Mouse (Mus musculus) forebrain, embryonic 14.5 days (tissue): Measurements from ENCODE around the gene Msi2. TPM values are rescaled to one million over a fixed set of nuclear protein-coding genes. Genes with fewer than 3 reads are reported as not detected.

Source experiments
- ATAC-seq: fragments of 200-750 bp; cut with Nextera tagmentation; 2 replicates; pipeline ENCODE4 v1.8.0; 2017; ENCODE audit warnings: mild to moderate bottlenecking, moderate library complexity
- DNase-seq: peaks from one replicate; pipeline ENCODE4 v3.0.0-alpha.2; 2015; ENCODE audit warnings: low spot score
- H3K27ac ChIP-seq: fragments of 300-500 bp; sonication (generic); 2 replicates; pipeline ENCODE4 v1.5.1; 2014; ENCODE audit warnings: low read depth, mild to moderate bottlenecking, control low read depth, low read length, moderate library complexity
- H3K27me3 ChIP-seq: fragments of 300-500 bp; sonication (generic); replicated peaks from 2 replicates; pipeline ENCODE4 v1.6.1; 2014; ENCODE audit warnings: low read length, control low read depth, mixed read lengths; ENCODE audit not compliant: control insufficient read depth, insufficient read depth
- H3K36me3 ChIP-seq: fragments of 300-500 bp; sonication (generic); 2 replicates; pipeline ENCODE4 v1.6.1; 2014; ENCODE audit warnings: low read length, control low read depth; ENCODE audit not compliant: control insufficient read depth, insufficient read depth
- H3K4me1 ChIP-seq: fragments of 300-500 bp; sonication (generic); 2 replicates; pipeline ENCODE4 v1.6.1; 2014; ENCODE audit warnings: antibody characterized with exemption, low read length, control low read depth; ENCODE audit not compliant: control insufficient read depth, insufficient read depth
- H3K4me2 ChIP-seq: fragments of 300-500 bp; sonication (generic); 2 replicates; pipeline ENCODE4 v1.6.1; 2014; ENCODE audit warnings: mild to moderate bottlenecking, control low read depth, low read length
- H3K4me3 ChIP-seq: fragments of 300-500 bp; sonication (generic); 2 replicates; pipeline ENCODE4 v1.5.1; 2014; ENCODE audit warnings: low read depth, low read length, control low read depth
- H3K9ac ChIP-seq: fragments of 300-500 bp; sonication (generic); 2 replicates; pipeline ENCODE4 v1.6.1; 2014; ENCODE audit warnings: mild to moderate bottlenecking, low read length, control low read depth, moderate library complexity
- H3K9me3 ChIP-seq: fragments of 300-500 bp; sonication (generic); replicated peaks from 2 replicates; pipeline ENCODE4 v1.6.1; 2016; ENCODE audit warnings: low read length, control low read depth, mixed read lengths; ENCODE audit not compliant: control insufficient read depth
- WGBS: fragments of 180-500 bp; shearing (Covaris S2); extraction: QIAGEN DNeasy Blood & Tissue Kit; methylation state at CpG from one replicate; pipeline ENCODE4 v1.1.7; 2014; 5-methylcytosine and 5-hydroxymethylcytosine counted together
- polyA plus RNA-seq: library from polyadenylated mRNA; unstranded; fragments of >200 nt; fragmentation: Nextera tagmentation; extraction: Ambion mirVana; gene quantifications from 2 replicates; pipeline ENCODE4 v1.2.1, GENCODE M21; 2014

Gene Msi2
- polyA plus RNA-seq, 1 experiment from 2014 or later = 19.9 TPM

DNA sequence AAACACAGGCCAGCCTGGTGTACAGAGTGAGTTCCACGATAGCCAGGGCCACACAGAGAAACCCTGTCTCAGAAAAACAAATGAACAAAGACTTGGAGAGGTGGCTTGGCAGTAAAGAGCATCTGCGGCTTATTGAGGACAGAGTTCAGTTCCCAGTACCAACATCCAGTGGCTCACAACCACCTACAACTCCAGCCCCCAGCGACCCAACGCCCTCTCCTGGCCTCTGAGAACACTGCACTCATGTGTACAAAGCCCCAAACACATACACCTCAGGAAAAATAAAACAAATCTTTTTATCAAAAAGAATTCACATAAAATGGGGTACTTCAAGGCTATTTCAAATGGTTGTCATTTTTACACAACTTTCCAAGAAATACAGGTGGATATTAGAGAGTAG is 78.5 kb downstream of the Msi2 start:
- no peaks in the 10 kb centered on the region for H3K9me3 ChIP-seq
- no peak overlapping the region for H3K27ac ChIP-seq
- DNase-seq = no peak
- no peak overlapping the region for H3K4me2 ChIP-seq
- H3K4me1 ChIP-seq = peaks cover 22% of the 10 kb centered on the region
- no peaks in the 10 kb centered on the region for H3K27me3 ChIP-seq
- H3K4me3 ChIP-seq = no peak overlapping the region
- ATAC-seq = no peak
- no peak overlapping the region for H3K9ac ChIP-seq
- 66% methylated on average over 4 of the region's 4 CpGs for WGBS
- peaks cover 9% of the 10 kb centered on the region; the same call in 1 of the 2 replicates for H3K36me3 ChIP-seq

DNA sequence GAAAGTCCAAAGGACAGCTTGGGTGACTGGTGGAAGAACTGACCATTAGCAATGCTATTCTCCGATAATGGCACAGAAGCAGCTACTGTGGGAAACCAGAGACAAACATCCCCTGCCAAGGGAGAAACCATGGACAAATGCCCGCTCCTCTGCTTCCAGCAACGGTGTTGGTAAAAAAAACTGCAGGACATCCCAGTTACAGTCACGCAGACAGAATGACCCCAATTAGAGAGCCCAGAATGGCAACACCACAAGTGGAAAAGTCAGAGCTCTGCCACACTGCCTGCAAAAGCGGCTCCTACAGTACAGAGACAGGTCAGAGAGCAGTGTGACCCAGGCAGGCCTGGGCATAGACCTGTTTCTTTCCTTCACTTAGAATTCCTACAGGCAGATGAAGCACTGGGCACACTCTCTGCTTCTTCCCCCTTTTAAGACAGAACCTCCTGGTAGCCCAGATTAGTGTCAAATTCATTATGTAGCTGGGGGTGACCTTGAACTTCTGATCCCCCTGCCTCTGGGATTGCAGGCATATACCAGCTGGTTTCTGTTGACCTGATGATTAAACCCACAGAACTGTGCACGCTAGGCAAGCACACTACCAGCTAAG is 79.3 kb downstream of the Msi2 start:
- Histone ChIP-seq H3K27me3 (no peaks in the 10 kb centered on the region), H3K36me3 (peaks cover 9% of the 10 kb centered on the region; the same call in 1 of the 2 replicates), H3K9me3 (no peaks in the 10 kb centered on the region), H3K9ac (no peak overlapping the region), H3K4me1 (peaks cover 16% of the 10 kb centered on the region), H3K4me2 (no peak overlapping the region), H3K4me3 (no peak overlapping the region), H3K27ac (no peak overlapping the region)
- WGBS = 79% methylated on average over 6 of the region's 6 CpGs
- ATAC-seq (no peak), DNase-seq (no peak)

DNA sequence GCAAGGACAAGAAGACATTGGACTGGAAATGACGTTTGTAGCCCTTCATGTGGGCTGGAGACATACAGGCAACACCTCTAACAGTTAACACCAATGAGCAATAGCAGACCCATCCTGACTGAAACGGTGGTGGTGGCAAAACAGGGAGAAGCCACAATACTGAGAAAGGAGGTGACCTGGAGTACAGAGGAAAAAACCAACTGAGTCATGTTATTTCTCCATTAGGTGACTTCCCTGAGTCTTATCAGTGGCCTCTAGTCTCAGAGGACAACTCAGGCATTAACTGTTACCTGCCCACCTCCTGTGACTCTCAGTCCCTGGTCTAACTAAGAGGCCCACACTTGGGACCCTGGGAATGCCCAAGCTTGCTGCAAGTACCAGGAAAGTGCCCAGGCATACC is 80.1 kb downstream of the Msi2 start:
- ATAC-seq (no peak), DNase-seq (no peak)
- H3K9me3 ChIP-seq = no peaks in the 10 kb centered on the region
- H3K4me3 ChIP-seq = no peak overlapping the region
- 78% methylated on average over 2 of the region's 2 CpGs for WGBS
- H3K4me1 ChIP-seq = peaks cover 12% of the 10 kb centered on the region
- H3K27ac ChIP-seq = no peak overlapping the region
- H3K27me3 ChIP-seq = no peaks in the 10 kb centered on the region
- H3K36me3 ChIP-seq = peaks cover 6% of the 10 kb centered on the region; the same call in 1 of the 2 replicates
- no peak overlapping the region for H3K9ac ChIP-seq
- no peak overlapping the region for H3K4me2 ChIP-seq

DNA sequence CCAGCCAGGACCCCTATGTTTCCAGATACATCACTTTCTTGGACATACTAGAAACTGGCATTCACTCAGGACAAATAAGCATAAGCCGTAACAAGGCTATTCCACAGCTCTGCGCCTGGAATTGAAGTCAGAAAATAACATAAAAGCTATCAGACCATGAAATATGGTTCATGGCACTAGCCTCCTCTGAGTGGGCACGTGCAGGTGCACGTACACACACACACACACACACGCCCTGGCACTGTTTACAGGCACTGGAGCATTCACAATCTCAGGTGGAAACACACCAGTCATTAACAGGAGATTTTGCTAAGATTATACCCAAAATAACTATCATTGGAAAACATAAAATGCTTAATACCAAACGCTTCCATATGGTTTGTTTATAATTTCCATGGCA is 81.4 kb downstream of the Msi2 start:
- 89% methylated on average over 6 of the region's 6 CpGs for WGBS
- Histone ChIP-seq H3K4me2 (no peak overlapping the region), H3K36me3 (peaks cover 6% of the 10 kb centered on the region; the same call in 1 of the 2 replicates), H3K9me3 (no peaks in the 10 kb centered on the region), H3K4me3 (no peak overlapping the region), H3K27me3 (no peaks in the 10 kb centered on the region), H3K27ac (no peak overlapping the region), H3K9ac (no peak overlapping the region), H3K4me1 (peaks cover 10% of the 10 kb centered on the region)
- DNase-seq (no peak), ATAC-seq (no peak)

DNA sequence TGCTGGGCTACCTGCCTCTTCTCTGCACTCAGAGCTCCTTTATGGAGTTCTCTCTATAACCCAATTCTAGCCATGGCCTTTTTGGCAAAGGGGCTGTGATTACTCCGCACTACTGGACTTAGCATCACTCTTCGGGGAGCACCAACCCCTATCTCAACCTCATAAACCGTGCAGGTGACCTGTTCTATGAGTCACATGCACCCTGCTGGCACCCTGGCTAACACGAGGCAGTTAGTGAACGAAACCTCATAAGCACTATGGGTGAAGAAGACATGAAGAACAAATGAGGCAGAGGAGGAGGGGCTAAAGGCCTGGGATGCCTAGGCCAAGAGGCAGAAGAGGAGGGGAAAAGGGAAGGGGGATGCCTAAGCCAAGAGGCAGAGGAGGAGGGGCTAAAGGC is 82.0 kb downstream of the Msi2 start:
- Histone ChIP-seq H3K4me1 (0 out of 2 replicates have a peak, but pooled peaks cover 5% of the 10 kb centered on the region), H3K4me3 (no peak overlapping the region), H3K36me3 (peaks cover 3% of the 10 kb centered on the region; the same call in 1 of the 2 replicates), H3K4me2 (no peak overlapping the region), H3K9me3 (no peaks in the 10 kb centered on the region), H3K27ac (no peak overlapping the region), H3K9ac (no peak overlapping the region), H3K27me3 (no peaks in the 10 kb centered on the region)
- ATAC-seq (no peak), DNase-seq (no peak)
- 91% methylated on average over 5 of the region's 5 CpGs for WGBS

DNA sequence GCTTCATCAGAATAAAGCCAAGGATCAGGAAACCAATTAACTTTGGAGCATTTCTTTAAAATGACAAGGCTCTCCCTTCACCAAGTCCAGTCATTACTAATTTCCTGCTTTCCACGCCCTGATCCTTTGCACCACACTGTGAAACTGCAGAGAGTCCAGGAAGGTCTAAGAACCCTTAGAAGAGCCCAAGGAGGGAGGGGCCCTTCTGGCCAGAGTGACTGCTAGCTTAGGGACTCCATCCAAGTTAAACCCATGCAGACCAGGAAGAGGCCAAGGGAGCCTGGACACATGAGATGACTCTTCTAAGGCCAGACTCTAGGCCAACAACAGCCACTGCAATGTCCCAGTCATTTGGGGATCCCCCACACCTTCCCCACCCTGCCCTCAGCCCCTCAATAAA is 83.7 kb downstream of the Msi2 start:
- DNase-seq (no peak), ATAC-seq (no peak)
- Histone ChIP-seq H3K4me3 (no peak overlapping the region), H3K9me3 (no peaks in the 10 kb centered on the region), H3K27me3 (no peaks in the 10 kb centered on the region), H3K27ac (no peak overlapping the region), H3K9ac (no peak overlapping the region), H3K36me3 (no peaks in the 10 kb centered on the region), H3K4me1 (peaks cover 10% of the 10 kb centered on the region), H3K4me2 (no peak overlapping the region)
- 29% methylated on average over 1 of the region's 1 CpGs for WGBS

DNA sequence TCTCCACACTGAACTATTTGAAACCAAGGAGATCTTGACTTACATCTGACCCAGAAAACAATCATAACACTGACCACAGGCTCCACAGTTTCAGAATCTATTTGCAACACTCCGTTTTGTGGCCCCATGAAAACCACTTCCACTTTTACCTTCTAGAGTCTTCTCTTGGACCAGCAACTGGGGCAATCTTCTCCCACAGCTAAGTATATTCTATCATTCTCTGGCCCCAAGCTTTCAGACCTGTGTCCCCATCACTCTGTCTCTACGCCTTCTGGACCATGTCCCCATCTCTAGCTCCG is 86.4 kb downstream of the Msi2 start:
- Histone ChIP-seq H3K9ac (no peak overlapping the region), H3K36me3 (no peaks in the 10 kb centered on the region), H3K27me3 (no peaks in the 10 kb centered on the region), H3K4me1 (peaks cover 35% of the 10 kb centered on the region), H3K9me3 (no peaks in the 10 kb centered on the region), H3K4me2 (no peak overlapping the region), H3K4me3 (no peak overlapping the region), H3K27ac (no peak overlapping the region; the same call in 1 of the 2 replicates)
- no peak for ATAC-seq
- 92% methylated on average over 3 of the region's 3 CpGs for whole genome bisulfite sequencing
- DNase-seq = no peak

DNA sequence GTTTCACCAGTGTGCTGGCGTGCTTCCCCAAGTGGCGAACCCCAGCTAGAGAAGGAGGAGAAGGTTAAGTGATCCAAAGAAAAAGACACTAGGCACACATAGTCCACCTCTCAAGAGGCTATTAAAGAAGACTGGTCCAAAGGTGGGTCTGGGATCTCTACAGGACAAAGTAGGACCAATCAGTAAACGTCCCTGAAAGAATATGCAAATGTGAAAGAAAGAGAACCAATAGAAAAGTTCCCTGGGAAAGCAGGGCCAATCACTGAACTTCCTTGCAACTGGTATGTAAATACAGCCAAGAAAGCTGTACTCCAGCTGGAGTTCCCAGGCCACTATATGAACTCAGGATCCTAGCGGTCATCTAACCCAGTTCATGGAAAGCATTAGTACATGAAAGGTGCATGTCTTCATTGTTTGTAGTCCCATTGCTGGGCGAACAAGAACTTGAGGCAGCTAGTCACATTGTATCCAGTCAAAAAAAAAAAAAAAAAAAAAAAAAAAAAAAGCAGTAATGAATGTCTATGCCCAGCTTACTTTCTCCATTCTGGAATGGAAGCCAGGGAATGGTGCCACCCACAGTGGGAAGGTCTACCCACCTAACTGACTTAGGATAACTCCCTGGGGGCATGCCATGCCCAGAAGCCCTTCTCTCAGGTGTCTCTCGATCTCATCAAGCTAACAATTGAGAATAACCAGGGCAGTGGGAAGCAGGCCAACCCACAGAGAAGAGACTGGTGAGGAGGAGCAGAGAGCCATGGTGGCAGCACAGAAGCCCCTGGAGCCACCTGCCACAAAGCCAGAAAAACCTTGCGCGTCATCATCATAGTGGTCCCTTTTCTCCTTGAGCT is 87.0 kb downstream of the Msi2 start:
- Histone ChIP-seq H3K9ac (no peak overlapping the region), H3K4me1 (peaks cover 35% of the 10 kb centered on the region), H3K9me3 (no peaks in the 10 kb centered on the region), H3K4me2 (no peak overlapping the region), H3K27ac (peak overlapping the region; percentile 65; the same call in 1 of the 2 replicates), H3K36me3 (no peaks in the 10 kb centered on the region), H3K27me3 (no peaks in the 10 kb centered on the region), H3K4me3 (no peak overlapping the region)
- ATAC-seq (no peak), DNase-seq (no peak)
- 65% methylated on average over 8 of the region's 8 CpGs for WGBS

DNA sequence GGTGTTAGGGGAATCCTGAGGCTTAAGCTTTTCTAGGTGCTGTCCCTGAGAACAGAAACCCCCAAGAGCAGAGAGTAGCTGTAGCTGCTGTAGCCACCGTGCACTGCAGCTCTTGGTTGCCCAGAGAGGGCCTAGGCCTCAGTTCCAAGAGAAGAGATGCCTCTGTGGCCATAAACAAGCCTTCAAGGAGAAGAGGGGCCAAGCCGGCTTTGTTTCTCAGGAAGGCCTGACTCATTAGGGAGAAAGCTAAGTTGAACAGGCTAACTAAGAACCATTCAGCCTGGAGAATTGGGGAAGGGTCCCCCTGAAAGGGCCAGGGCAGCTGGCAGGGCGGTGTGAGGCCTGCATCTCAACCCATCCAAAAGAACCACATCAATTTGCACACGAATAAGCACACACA is 88.7 kb downstream of the Msi2 start:
- Histone ChIP-seq H3K4me2 (no peak overlapping the region), H3K4me1 (peaks cover 47% of the 10 kb centered on the region), H3K27me3 (no peaks in the 10 kb centered on the region), H3K27ac (peak overlapping the region; percentile 94), H3K36me3 (no peaks in the 10 kb centered on the region), H3K9me3 (no peaks in the 10 kb centered on the region), H3K9ac (peak overlapping the region; percentile 45), H3K4me3 (no peak overlapping the region)
- ATAC-seq (peak; percentile 88), DNase-seq (peak; percentile 91)
- 4% methylated on average over 4 of the region's 4 CpGs for WGBS
